Mouse (Mus musculus) heart, embryonic 11.5 days (tissue): ENCODE data around the gene Cdkal1. TPM values are rescaled to one million over a fixed set of nuclear protein-coding genes. Genes with fewer than 3 reads are reported as not detected.

Experiments
- ATAC-seq: fragments of 200-750 bp; cut with Nextera tagmentation; replicated peaks from 2 replicates; pipeline ENCODE4 v1.8.0; 2017; ENCODE audit warnings: moderate library complexity; ENCODE audit not compliant: insufficient number of reproducible peaks, low FRiP score, low TSS enrichment
- H3K27ac ChIP-seq: fragments of 300-500 bp; sonication (generic); 2 replicates; pipeline ENCODE4 v1.5.1; 2014; ENCODE audit warnings: mild to moderate bottlenecking, low read depth, low read length
- H3K27me3 ChIP-seq: fragments of 300-500 bp; sonication (generic); 2 replicates; pipeline ENCODE4 v1.6.1; 2014; ENCODE audit warnings: mild to moderate bottlenecking, low read length, mixed read lengths; ENCODE audit not compliant: control insufficient read depth, insufficient read depth
- H3K36me3 ChIP-seq: fragments of 300-500 bp; sonication (generic); 2 replicates; pipeline ENCODE4 v1.6.1; 2014; ENCODE audit warnings: mild to moderate bottlenecking, low read length, moderate library complexity, mixed read lengths; ENCODE audit not compliant: control insufficient read depth, insufficient read depth
- H3K4me1 ChIP-seq: fragments of 300-500 bp; sonication (generic); 2 replicates; pipeline ENCODE4 v1.6.1; 2014; ENCODE audit warnings: low read length; ENCODE audit not compliant: control insufficient read depth, insufficient read depth
- H3K4me2 ChIP-seq: fragments of 300-500 bp; sonication (generic); 2 replicates; pipeline ENCODE4 v1.6.1; 2014; ENCODE audit warnings: mild to moderate bottlenecking, moderate library complexity
- H3K4me3 ChIP-seq: fragments of 300-500 bp; sonication (generic); 2 replicates; pipeline ENCODE4 v1.5.1; 2014; ENCODE audit warnings: low read depth, low read length
- H3K9ac ChIP-seq: fragments of 300-500 bp; sonication (generic); 2 replicates; pipeline ENCODE4 v1.6.1; 2014; ENCODE audit warnings: mild to moderate bottlenecking, low read depth, low read length, moderate library complexity
- H3K9me3 ChIP-seq: fragments of 300-500 bp; sonication (generic); replicated peaks from 2 replicates; pipeline ENCODE4 v1.6.1; 2016; ENCODE audit warnings: low read length; ENCODE audit not compliant: control insufficient read depth
- WGBS: fragments of 180-500 bp; shearing (Covaris S2); extraction: QIAGEN DNeasy Blood & Tissue Kit; methylation state at CpG from one replicate; pipeline ENCODE4 v1.1.7; 2014; ENCODE audit not compliant: insufficient replicate concordance; 5-methylcytosine and 5-hydroxymethylcytosine counted together
- polyA plus RNA-seq: library from polyadenylated mRNA; unstranded; fragments of >200 nt; fragmentation: Nextera tagmentation; extraction: Ambion mirVana; gene quantifications from 2 replicates; pipeline ENCODE4 v1.2.1, GENCODE M21; 2014

Cdkal1 gene
- polyA plus RNA-seq, 1 experiment from 2014 or later: 25.2 TPM

GRCm38 (mm10) chr13:29621881-29622280 lies 233.6 kb downstream of the Cdkal1 start:
- Histone ChIP-seq H3K27ac (no peak overlapping the region), H3K9ac (no peak overlapping the region), H3K4me2 (no peak overlapping the region), H3K9me3 (no peaks in the 10 kb centered on the region), H3K4me1 (peaks cover 18% of the 10 kb centered on the region), H3K27me3 (no peaks in the 10 kb centered on the region), H3K4me3 (no peak overlapping the region), H3K36me3 (no peaks in the 10 kb centered on the region)
- no peak for ATAC-seq
- 78% methylated on average over 7 of the region's 7 CpGs for WGBS

- Histone ChIP-seq H3K27ac (no peak overlapping the region), H3K36me3 (no peaks in the 10 kb centered on the region), H3K27me3 (no peaks in the 10 kb centered on the region), H3K4me2 (no peak overlapping the region), H3K4me3 (no peak overlapping the region), H3K4me1 (peaks cover 19% of the 10 kb centered on the region), H3K9ac (no peak overlapping the region), H3K9me3 (no peaks in the 10 kb centered on the region)
- no peak for ATAC-seq
- 77% methylated on average over 1 of the region's 1 CpGs for WGBS
Measured at GRCm38 (mm10) chr13:29621363-29621762, 234.1 kb downstream of the Cdkal1 start.

GRCm38 (mm10) chr13:29620826-29621225 lies 234.6 kb downstream of the Cdkal1 start:
- Histone ChIP-seq H3K4me2 (no peak overlapping the region), H3K4me3 (no peak overlapping the region), H3K36me3 (no peaks in the 10 kb centered on the region), H3K4me1 (peaks cover 22% of the 10 kb centered on the region), H3K27me3 (no peaks in the 10 kb centered on the region), H3K9ac (no peak overlapping the region), H3K27ac (no peak overlapping the region), H3K9me3 (no peaks in the 10 kb centered on the region)
- ATAC-seq: no peak
- 47% methylated on average over 7 of the region's 7 CpGs for WGBS

- Histone ChIP-seq H3K4me2 (no peak overlapping the region), H3K9me3 (no peaks in the 10 kb centered on the region), H3K9ac (no peak overlapping the region), H3K4me1 (peaks cover 26% of the 10 kb centered on the region), H3K27ac (no peak overlapping the region), H3K36me3 (no peaks in the 10 kb centered on the region), H3K27me3 (no peaks in the 10 kb centered on the region), H3K4me3 (no peak overlapping the region)
- 80% methylated on average over 3 of the region's 3 CpGs for WGBS
- no peak for ATAC-seq
Measured at GRCm38 (mm10) chr13:29616654-29617171, 238.8 kb downstream of the Cdkal1 start.

GRCm38 (mm10) chr13:29615987-29616386 lies 239.5 kb downstream of the Cdkal1 start:
- Histone ChIP-seq H3K27me3 (no peaks in the 10 kb centered on the region), H3K27ac (no peak overlapping the region), H3K4me3 (no peak overlapping the region), H3K4me2 (no peak overlapping the region), H3K9ac (no peak overlapping the region), H3K9me3 (no peaks in the 10 kb centered on the region), H3K4me1 (peaks cover 24% of the 10 kb centered on the region), H3K36me3 (no peaks in the 10 kb centered on the region)
- 81% methylated on average over 3 of the region's 3 CpGs for WGBS
- no peak for ATAC-seq

- Histone ChIP-seq H3K36me3 (no peaks in the 10 kb centered on the region), H3K4me3 (no peak overlapping the region), H3K4me1 (peaks cover 29% of the 10 kb centered on the region), H3K27me3 (no peaks in the 10 kb centered on the region), H3K9me3 (no peaks in the 10 kb centered on the region), H3K27ac (no peak overlapping the region; the same call in 1 of the 2 replicates), H3K9ac (no peak overlapping the region), H3K4me2 (no peak overlapping the region)
- ATAC-seq: no peak
- WGBS: 76% methylated on average over 7 of the region's 7 CpGs
Measured at GRCm38 (mm10) chr13:29615081-29615480, 240.4 kb downstream of the Cdkal1 start.

- no peak overlapping the region for H3K27ac ChIP-seq
- H3K4me3 ChIP-seq: no peak overlapping the region
- no peaks in the 10 kb centered on the region for H3K9me3 ChIP-seq
- H3K4me2 ChIP-seq: no peak overlapping the region
- H3K4me1 ChIP-seq: peaks cover 24% of the 10 kb centered on the region
- no peak overlapping the region for H3K9ac ChIP-seq
- no peaks in the 10 kb centered on the region for H3K27me3 ChIP-seq
- ATAC-seq: no peak
- H3K36me3 ChIP-seq: no peaks in the 10 kb centered on the region
- whole genome bisulfite sequencing: 40% methylated on average over 13 of the region's 13 CpGs
Measured at GRCm38 (mm10) chr13:29610051-29610931, 245.2 kb downstream of the Cdkal1 start.

GRCm38 (mm10) chr13:29609441-29609840 lies 246.0 kb downstream of the Cdkal1 start:
- ATAC-seq: no peak
- no peaks in the 10 kb centered on the region for H3K36me3 ChIP-seq
- H3K4me3 ChIP-seq: no peak overlapping the region
- no peaks in the 10 kb centered on the region for H3K27me3 ChIP-seq
- H3K4me2 ChIP-seq: no peak overlapping the region
- H3K27ac ChIP-seq: no peak overlapping the region
- no peaks in the 10 kb centered on the region for H3K9me3 ChIP-seq
- peaks cover 23% of the 10 kb centered on the region for H3K4me1 ChIP-seq
- WGBS: 81% methylated on average over 5 of the region's 5 CpGs
- no peak overlapping the region for H3K9ac ChIP-seq
